Mouse (Mus musculus): ENCODE results near the gene BC025920. TPM values are rescaled to one million over a fixed set of nuclear protein-coding genes. Genes with fewer than 3 reads are reported as not detected.

The BC025920 gene
- polyA plus RNA-seq, 1 experiment from 2014 or later = 1.2 TPM

DNA sequence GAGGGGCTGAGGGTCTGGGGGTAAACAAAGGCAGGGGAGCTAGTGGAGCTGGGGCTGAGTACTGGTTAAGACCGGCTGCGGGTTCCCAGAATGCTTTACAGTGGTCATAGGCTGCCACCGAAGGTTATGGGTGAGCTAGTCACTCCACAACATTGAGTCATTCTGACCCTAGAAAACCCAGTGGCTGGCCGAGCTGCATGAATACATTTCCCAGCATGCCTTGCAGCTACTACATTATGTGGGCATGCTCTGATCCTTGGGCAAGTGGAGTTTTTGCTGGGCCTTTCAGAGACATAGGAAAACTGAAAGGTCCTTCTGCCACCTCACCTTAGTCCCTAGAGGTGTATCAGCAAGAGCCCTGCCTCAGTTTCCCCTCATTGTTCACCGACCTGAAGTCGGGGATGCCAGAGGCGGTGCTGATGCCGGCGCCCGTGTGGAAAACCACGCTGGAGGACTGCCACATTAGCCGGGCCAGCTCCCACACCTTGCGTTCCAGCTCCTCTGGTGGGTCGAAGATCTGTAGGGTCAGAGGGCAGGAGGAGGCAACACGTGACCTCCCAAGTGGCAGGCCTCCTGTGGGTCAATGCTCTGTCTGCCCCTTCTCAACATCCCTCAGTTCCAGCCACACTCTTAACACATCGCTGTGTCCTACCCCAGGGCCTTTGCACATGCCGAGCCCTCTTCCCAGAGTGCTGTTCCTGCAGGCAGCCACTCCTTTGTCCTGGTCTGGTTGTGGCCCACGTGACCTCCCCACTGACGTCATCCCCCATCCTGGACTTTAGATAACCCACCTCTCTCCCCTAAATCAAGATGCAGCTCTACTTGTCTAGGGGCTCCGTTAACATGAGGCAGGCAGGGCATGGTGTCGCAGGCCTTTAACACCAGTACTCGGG lies 20.3 kb downstream of the BC025920 start:
- peak overlapping the region; percentile 61 for H3K4me2 ChIP-seq (replicated peaks; ENCODE audit: low read depth, low read length)
- WGBS = 94% methylated on average over 22 of the region's 22 CpGs
- DNase-seq (ENCODE audit: low spot score) = no peak
- 0 out of 2 replicates have a peak, but pooled peaks cover 5% of the 10 kb centered on the region for H3K36me3 ChIP-seq (ENCODE audit: control insufficient read depth, insufficient read depth, low read length)
- H3K4me1 ChIP-seq (replicated peaks; ENCODE audit: control insufficient read depth, insufficient read depth, low read length) = peaks cover 3% of the 10 kb centered on the region; the same call in 1 of the 2 replicates
- no peaks in the 10 kb centered on the region for H3K9me3 ChIP-seq (ENCODE audit: control insufficient read depth, low read length)
- ATAC-seq (ENCODE audit: low FRiP score) = peak; percentile 16
- H3K27me3 ChIP-seq (ENCODE audit: control insufficient read depth, insufficient read depth, low read length) = no peaks in the 10 kb centered on the region
- no peak overlapping the region; the same call in 1 of the 2 replicates for H3K27ac ChIP-seq (ENCODE audit: low read depth, low read length)
- H3K9ac ChIP-seq (ENCODE audit: low read depth, low read length) = peak overlapping the region; percentile 80
- H3K4me3 ChIP-seq (ENCODE audit: low read depth, low read length) = peak overlapping the region; percentile 64

DNA sequence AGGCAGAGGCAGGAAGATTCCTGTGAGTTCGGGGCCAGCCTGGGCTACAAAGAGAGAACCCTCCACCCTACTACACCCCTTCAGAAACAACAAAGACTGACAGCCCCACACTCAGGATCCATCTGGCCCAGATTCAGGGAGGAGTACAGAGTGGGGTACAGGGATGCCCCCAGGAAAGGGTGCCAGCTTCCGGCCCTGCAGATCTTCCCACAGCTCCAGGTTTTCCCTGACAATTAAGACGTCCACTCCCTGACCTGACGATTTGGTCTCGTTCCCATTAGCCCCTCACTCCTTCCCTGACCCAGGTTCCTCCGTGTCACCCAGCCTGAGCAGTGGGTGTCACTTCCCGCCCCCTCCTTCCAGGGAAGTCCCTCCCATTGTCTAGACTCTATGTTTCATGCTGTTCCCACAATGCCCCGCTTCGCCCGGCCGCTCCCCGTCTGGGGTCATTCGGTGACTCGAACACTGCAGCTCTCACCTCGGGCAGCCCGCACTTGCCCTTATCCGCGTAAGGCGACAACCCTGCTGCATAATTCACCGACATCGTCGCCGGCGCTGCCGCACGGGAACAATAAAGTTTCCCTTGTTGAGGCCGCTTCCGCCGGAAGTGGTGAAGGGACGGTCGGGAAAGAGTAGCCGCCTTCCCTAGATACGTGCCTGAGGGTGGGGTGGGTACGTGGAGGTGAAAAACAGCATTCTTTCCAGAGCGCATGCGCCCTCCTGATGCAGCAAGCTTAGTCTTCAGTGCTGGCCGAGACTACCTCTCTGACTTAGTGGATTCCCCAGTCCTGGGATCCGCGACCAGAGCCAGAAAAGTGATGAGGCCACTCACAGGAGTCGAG lies 21.1 kb downstream of the BC025920 start, which contains the start of gene Sirt6:
TSS of gene Sirt6 (minus strand) at position 804 of the 842 bp plus-strand sequence.
- H3K9ac ChIP-seq (ENCODE audit: low read depth, low read length) = peak within 1 kb of the TSS; percentile 80
- 6% methylated on average over 40 of the region's 40 CpGs for WGBS
- H3K36me3 ChIP-seq (ENCODE audit: control insufficient read depth, insufficient read depth, low read length) = 0 out of 2 replicates have a peak, but pooled peaks cover 5% of the 10 kb centered on the region
- peak; percentile 96 for DNase-seq (ENCODE audit: low spot score)
- H3K9me3 ChIP-seq (ENCODE audit: control insufficient read depth, low read length) = no peaks in the 10 kb centered on the region
- peak within 1 kb of the TSS; percentile 64 for H3K4me3 ChIP-seq (ENCODE audit: low read depth, low read length)
- peak; percentile 89 for ATAC-seq (ENCODE audit: low FRiP score)
- H3K4me1 ChIP-seq (replicated peaks; ENCODE audit: control insufficient read depth, insufficient read depth, low read length) = peaks cover 3% of the 10 kb centered on the region; the same call in 1 of the 2 replicates
- H3K4me2 ChIP-seq (replicated peaks; ENCODE audit: low read depth, low read length) = peak within 1 kb of the TSS; percentile 61
- no peaks in the 10 kb centered on the region for H3K27me3 ChIP-seq (ENCODE audit: control insufficient read depth, insufficient read depth, low read length)
- H3K27ac ChIP-seq (ENCODE audit: low read depth, low read length) = peak within 1 kb of the TSS; percentile 80

DNA sequence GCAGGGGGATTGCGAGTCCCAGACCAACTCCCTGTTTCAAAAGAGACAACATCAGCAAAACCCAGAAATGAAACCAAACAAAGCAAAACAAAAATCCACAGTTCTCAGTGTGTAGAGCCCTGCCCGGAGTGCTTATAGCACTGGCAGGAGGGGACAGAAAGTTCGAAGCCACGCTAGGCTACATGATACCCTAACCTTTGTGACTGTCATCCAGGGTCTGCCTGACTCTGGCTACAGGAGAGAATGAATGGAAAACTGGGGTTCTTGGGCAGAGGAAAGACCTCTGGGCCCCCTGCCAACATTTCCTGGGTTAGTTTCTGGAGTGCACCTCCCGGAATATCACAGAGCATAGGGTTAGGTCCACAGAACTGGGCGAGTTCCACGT lies 21.8 kb downstream of the BC025920 start:
- Histone ChIP-seq H3K4me2 (replicated peaks; ENCODE audit: low read depth, low read length) (peak overlapping the region; percentile 61), H3K4me3 (ENCODE audit: low read depth, low read length) (peak overlapping the region; percentile 64), H3K36me3 (ENCODE audit: control insufficient read depth, insufficient read depth, low read length) (0 out of 2 replicates have a peak, but pooled peaks cover 3% of the 10 kb centered on the region), H3K9ac (ENCODE audit: low read depth, low read length) (peak overlapping the region; percentile 80), H3K9me3 (ENCODE audit: control insufficient read depth, low read length) (no peaks in the 10 kb centered on the region), H3K27ac (ENCODE audit: low read depth, low read length) (peak overlapping the region; percentile 80), H3K27me3 (ENCODE audit: control insufficient read depth, insufficient read depth, low read length) (no peaks in the 10 kb centered on the region), H3K4me1 (replicated peaks; ENCODE audit: control insufficient read depth, insufficient read depth, low read length) (peaks cover 3% of the 10 kb centered on the region; the same call in 1 of the 2 replicates)
- no peak for DNase-seq (ENCODE audit: low spot score)
- peak; percentile 39 for ATAC-seq (ENCODE audit: low FRiP score)
- 67% methylated on average over 7 of the region's 7 CpGs for WGBS

DNA sequence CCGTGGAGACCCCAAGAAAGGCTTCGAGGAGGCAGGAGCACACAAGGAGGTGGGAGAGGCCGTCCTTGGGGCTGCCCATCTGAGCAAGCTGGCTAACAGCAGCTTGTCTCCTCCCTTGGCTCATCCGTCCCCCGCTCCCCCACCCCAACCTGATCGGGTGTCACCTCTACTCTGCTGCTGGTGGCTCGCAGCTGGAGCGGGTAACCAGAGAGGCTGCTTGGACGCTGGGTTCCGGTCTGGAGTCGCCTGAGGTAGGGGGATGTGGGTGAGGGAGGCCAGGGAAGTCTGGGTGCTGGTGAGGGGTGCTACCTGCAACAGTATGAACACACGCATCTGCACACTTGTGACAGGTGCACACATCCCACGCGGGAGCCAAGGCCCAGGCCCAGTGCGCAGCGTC lies 22.3 kb downstream of the BC025920 start, which contains the start of gene Ankrd24:
TSS of gene Ankrd24 (plus strand) at position 151 of the 400 bp plus-strand sequence.
- H3K27me3 ChIP-seq (ENCODE audit: control insufficient read depth, insufficient read depth, low read length) = no peaks in the 10 kb centered on the region

DNA sequence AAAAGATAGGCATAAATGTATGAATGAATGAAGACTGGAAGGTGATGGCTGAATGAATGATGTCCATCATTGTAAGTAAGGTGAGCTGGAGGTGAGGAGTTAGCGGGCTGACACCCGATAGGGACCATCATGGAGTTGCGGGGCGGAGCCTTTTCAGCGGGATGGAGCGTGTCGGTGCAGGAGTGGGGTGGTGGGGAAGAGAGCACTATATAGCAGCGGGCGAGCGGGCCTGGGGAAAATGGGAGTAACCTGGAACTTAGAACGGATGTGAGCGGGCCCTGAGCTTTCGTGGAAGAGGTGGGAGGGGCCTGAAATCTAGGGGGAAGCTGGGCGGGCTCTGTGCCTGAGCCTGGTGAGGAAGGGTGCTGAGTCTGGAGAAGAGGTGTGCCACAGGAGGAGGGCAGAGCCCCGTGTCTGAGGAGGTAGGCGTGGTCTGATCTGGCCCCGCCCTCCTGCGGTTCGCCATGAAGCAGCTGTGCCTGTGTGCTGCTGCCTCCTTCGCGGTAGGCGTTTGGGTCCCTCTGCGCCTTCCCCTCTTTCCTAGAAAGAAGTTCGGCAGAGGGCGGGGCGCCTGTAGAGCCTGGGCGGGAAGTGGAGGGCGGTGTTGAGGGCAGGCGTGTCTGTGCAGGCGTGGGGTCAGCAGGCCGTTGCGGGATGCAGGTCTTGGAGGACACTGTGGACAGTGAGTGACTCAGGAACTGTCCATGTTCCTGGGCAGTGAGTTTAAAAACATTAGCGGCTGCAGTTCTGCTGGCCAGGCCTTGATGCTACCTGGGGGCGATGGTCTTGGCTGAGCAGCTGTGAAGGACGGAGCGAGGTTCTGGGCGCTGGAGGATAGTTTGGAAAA lies 27.4 kb downstream of the BC025920 start:
- Histone ChIP-seq H3K36me3 (ENCODE audit: control insufficient read depth, insufficient read depth, low read length) (no peaks in the 10 kb centered on the region), H3K27me3 (ENCODE audit: control insufficient read depth, insufficient read depth, low read length) (0 out of 2 replicates have a peak, but pooled peaks cover 2% of the 10 kb centered on the region), H3K27ac (ENCODE audit: low read depth, low read length) (no peak overlapping the region), H3K9ac (ENCODE audit: low read depth, low read length) (peak overlapping the region; percentile 40; the same call in 1 of the 2 replicates), H3K4me3 (ENCODE audit: low read depth, low read length) (peak overlapping the region; percentile 38), H3K9me3 (ENCODE audit: control insufficient read depth, low read length) (no peaks in the 10 kb centered on the region), H3K4me2 (replicated peaks; ENCODE audit: low read depth, low read length) (peak overlapping the region; percentile 49), H3K4me1 (replicated peaks; ENCODE audit: control insufficient read depth, insufficient read depth, low read length) (no peaks in the 10 kb centered on the region)
- peak; percentile 88 for ATAC-seq (ENCODE audit: low FRiP score)
- 3% methylated on average over 37 of the region's 37 CpGs for WGBS
- peak; percentile 85 for DNase-seq (ENCODE audit: low spot score)

More for the DNA sequence above, 22.3 kb downstream of the BC025920 start, which contains the start of gene Ankrd24:
- Histone ChIP-seq H3K9me3 (ENCODE audit: control insufficient read depth, low read length) (no peaks in the 10 kb centered on the region), H3K4me3 (ENCODE audit: low read depth, low read length) (peak within 1 kb of the TSS; percentile 64), H3K4me1 (replicated peaks; ENCODE audit: control insufficient read depth, insufficient read depth, low read length) (peaks cover 3% of the 10 kb centered on the region; the same call in 1 of the 2 replicates), H3K9ac (ENCODE audit: low read depth, low read length) (peak within 1 kb of the TSS; percentile 80), H3K36me3 (ENCODE audit: control insufficient read depth, insufficient read depth, low read length) (0 out of 2 replicates have a peak, but pooled peaks cover 1% of the 10 kb centered on the region), H3K4me2 (replicated peaks; ENCODE audit: low read depth, low read length) (peak within 1 kb of the TSS; percentile 61), H3K27ac (ENCODE audit: low read depth, low read length) (peak within 1 kb of the TSS; percentile 80)
- whole genome bisulfite sequencing = 78% methylated on average over 16 of the region's 16 CpGs
- ATAC-seq (ENCODE audit: low FRiP score) (no peak), DNase-seq (ENCODE audit: low spot score) (no peak)

DNA sequence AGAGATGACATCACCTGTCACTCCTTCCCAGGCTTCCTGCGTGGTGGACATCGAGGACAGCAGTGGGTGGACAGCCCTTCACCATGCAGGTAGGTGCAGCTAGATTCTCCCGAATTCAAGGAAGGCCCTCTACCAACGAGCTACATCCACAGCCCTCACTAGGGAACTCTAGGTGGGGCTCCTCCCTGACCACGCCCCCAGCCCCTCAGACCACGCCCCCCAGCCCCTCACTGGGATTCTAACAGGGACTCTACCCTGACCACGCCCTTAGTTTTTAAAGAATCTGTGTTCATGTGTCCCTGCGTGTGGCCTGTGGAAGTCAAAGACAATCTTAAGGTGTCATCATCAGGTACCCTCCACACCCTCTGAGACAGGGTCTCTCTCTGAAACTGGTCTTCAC lies 30.3 kb downstream of the BC025920 start:
- Histone ChIP-seq H3K36me3 (ENCODE audit: control insufficient read depth, insufficient read depth, low read length) (no peaks in the 10 kb centered on the region), H3K4me1 (replicated peaks; ENCODE audit: control insufficient read depth, insufficient read depth, low read length) (no peaks in the 10 kb centered on the region), H3K4me3 (ENCODE audit: low read depth, low read length) (no peak overlapping the region), H3K9ac (ENCODE audit: low read depth, low read length) (no peak overlapping the region), H3K4me2 (replicated peaks; ENCODE audit: low read depth, low read length) (no peak overlapping the region), H3K9me3 (ENCODE audit: control insufficient read depth, low read length) (no peaks in the 10 kb centered on the region), H3K27me3 (ENCODE audit: control insufficient read depth, insufficient read depth, low read length) (0 out of 2 replicates have a peak, but pooled peaks cover 2% of the 10 kb centered on the region), H3K27ac (ENCODE audit: low read depth, low read length) (no peak overlapping the region)
- ATAC-seq (ENCODE audit: low FRiP score) (no peak), DNase-seq (ENCODE audit: low spot score) (no peak)
- WGBS = 26% methylated on average over 8 of the region's 8 CpGs

DNA sequence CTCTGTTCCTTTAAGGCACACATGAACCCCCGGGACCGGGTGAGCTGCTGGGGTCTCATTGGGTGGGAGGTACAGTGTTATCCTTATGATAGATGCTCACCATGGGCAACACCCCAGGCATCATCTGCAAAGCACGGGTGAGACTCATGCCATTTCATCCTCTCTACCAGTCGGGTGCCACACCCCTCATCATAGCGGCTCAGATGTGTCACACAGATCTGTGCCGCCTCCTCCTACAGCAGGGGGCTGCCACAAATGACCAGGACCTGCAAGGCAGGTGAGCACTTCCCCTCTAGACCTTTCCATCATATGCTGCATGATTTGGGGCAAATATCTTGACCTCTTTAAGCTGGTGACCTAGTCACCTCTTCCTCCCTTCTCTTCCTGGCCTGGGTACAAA lies 32.0 kb downstream of the BC025920 start:
- no peak for ATAC-seq (ENCODE audit: low FRiP score)
- Histone ChIP-seq H3K4me1 (replicated peaks; ENCODE audit: control insufficient read depth, insufficient read depth, low read length) (peaks cover 8% of the 10 kb centered on the region), H3K27ac (ENCODE audit: low read depth, low read length) (no peak overlapping the region), H3K9ac (ENCODE audit: low read depth, low read length) (no peak overlapping the region), H3K4me3 (ENCODE audit: low read depth, low read length) (no peak overlapping the region), H3K4me2 (replicated peaks; ENCODE audit: low read depth, low read length) (no peak overlapping the region), H3K27me3 (ENCODE audit: control insufficient read depth, insufficient read depth, low read length) (0 out of 2 replicates have a peak, but pooled peaks cover 2% of the 10 kb centered on the region), H3K9me3 (ENCODE audit: control insufficient read depth, low read length) (no peaks in the 10 kb centered on the region), H3K36me3 (ENCODE audit: control insufficient read depth, insufficient read depth, low read length) (no peaks in the 10 kb centered on the region)
- no peak for DNase-seq (ENCODE audit: low spot score)
- WGBS = 80% methylated on average over 6 of the region's 6 CpGs

Measured in hindbrain, embryonic 11.5 days (tissue).